Mouse (Mus musculus) yolk sac, embryonic 10.5 days (tissue): Measurements from ENCODE around the gene Jazf1.

Experiments used
- DNase-seq: peaks from one replicate; pipeline ENCODE4 v3.0.0-alpha.2; 2017; ENCODE audit warnings: low spot score

Jazf1 gene

DNA sequence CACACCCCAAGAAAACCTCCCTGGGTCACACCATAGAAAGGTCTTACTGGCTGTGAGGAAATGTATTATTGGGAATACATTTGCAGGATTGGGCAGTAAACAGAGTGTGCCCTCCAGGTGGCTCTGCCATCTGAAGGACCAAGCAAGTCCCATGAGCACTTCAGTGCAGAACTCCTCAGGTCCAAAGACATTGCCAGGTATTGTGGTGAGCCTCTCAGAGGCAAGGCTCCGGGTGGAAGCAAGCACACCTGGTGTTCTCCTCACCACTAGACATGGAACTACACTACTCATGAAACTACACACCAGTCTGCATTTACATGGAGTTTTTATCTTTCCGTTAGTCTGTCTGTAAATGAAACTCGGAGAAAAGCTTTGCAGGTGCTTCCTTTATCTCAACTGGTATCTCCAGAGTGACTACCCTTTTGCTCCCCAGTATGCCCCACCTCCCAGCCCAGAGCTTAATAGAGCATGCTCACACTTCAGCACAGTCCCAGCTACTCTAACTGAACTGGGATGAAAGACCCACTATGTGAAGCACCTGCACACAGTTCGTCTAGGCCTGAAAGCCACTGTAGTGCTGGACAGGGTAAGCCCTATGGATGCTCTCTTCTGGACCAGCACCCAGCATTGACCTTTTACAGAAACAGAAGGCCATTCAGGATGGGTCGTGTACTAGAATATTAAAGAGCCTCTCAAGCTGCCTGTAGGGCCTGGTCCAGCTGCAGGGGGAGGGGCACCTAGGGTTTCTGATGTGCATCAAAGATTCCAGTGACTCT lies 156.1 kb downstream of the Jazf1 start:
- DNase-seq = no peak

DNA sequence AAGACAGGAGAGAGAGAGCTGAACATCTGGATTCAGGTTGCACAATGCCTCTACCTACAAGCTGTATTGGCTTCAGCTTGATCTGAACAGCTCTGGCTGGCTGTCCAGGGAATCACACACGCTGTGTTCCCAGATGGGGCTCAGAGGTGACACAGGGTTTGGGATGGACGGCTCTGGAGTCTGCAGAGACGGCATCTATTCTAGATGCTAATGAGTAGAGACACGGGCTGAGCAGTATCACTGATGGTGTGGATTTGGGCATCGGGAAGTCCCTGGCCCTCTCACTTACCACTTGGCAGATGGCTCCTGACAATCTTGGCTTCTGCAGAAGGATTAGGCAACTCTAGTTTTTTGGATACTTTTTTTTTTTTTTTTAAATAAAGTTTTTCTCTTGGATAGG lies 161.6 kb downstream of the Jazf1 start:
- DNase-seq = no peak

GRCm38 (mm10) chr6:52905100-52905499 lies 163.3 kb downstream of the Jazf1 start:
- no peak for DNase-seq

- no peak for DNase-seq
Observed at GRCm38 (mm10) chr6:52903226-52903960, 165.0 kb downstream of the Jazf1 start.

GRCm38 (mm10) chr6:52899574-52900245 lies 168.7 kb downstream of the Jazf1 start:
- DNase-seq = no peak

DNA sequence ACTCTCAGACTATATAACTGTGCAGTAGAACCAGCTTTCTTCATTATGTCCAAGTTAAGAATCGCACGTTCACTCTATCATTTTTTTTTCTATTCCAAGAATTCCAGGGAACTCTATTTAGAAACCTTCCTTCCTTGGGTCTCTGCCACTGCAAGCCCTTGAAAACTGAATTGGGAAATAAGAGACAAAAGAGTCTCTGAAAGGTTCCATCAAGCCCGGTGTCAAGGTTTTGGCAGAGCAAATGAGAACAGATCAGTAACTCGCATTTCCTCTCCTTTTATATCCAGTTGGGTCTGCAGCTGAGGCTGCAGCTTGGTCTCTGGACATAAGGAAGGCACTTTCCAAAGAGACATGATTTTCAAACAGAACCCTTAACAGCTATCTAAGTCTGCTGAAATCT lies 173.4 kb downstream of the Jazf1 start:
- DNase-seq = no peak

GRCm38 (mm10) chr6:52894501-52894823 lies 174.0 kb downstream of the Jazf1 start:
- no peak for DNase-seq

DNA sequence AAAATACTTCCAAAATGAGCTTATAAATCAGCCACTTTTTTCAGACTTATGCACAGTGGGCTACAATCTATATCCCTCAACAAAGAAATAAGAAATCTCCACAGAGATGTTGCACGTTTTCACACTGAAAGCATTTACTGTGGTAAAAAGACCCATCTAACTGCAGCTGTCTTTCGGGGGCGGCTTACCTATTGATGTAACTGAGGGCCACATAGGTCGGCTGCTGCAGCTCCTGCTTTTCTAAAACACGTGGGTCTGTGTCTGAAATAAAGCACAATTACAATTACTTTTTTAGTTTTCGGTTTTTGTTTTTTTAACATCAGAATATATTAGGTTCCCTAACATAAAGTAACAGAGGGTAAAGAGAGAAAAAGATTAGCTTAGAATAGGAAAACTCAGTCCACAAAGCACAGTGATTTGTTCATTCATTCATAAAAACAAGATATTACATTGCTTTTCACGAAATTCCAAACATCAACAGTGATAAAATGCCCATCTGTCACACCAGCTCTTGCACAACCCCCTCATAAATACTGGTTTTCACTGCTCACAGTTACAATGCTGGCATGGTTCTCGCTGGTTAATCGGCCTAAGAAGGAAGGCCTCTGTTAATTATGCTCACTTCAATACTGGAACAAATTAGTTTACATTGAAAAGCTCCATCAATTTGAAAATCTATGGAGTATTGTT lies 174.5 kb downstream of the Jazf1 start:
- DNase-seq = no peak

DNA sequence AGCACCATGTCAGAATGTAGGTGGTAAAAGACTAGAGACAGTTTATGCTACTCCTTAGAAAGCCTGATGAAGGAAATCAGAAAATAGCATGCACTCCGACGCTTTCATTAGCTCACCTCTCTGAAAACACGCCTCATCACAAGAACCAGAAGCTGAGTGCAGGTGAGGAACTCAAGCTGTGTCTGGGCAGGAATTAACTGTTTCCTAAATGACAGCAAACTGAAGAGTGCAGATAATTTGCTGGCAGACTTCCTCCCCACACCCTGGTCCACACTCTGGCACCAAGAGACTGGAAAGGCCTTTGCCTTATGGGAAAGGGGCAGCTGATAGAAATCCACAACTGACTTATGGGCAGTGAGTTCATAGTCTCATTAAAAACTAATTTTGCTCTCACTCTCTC lies 175.5 kb downstream of the Jazf1 start:
- no peak for DNase-seq

DNA sequence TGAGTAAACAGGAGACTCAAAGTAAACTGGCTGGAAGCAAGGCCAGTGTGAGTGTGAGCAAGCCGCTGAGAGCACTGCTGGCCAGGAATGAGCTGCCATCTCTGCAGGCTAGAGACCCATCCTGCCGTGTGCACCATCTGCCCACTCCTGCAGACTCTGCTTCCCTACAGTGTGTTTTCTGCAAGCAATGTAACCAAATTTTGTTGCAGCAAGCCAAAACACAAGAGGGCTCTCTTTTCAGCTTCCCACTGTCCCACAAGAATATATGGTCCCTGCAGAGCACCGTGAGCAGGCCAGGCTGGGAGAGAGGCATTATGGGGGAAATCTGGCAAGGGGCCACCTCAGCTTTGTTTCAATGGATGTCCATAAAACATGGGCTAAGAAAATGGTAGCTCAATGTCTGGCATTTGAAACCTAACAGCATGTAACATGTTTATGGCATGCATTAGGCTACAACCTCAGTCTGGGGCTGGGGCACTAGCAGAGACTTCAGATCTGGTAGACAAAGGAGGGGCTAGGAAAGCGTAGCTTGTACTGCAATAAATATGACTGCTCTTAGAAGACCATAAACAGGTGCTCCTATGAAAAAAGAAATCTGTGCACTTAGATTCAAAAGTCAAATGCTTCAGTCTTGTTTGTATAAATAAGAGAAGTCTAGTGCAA lies 180.8 kb downstream of the Jazf1 start:
- DNase-seq = no peak

- no peak for DNase-seq
Observed at GRCm38 (mm10) chr6:52883773-52884172, 184.7 kb downstream of the Jazf1 start.

GRCm38 (mm10) chr6:52877176-52877575 lies 191.3 kb downstream of the Jazf1 start:
- DNase-seq = no peak

- no peak for DNase-seq
Observed at GRCm38 (mm10) chr6:52871306-52871705, 197.1 kb downstream of the Jazf1 start.

GRCm38 (mm10) chr6:52869252-52869651 lies 199.2 kb downstream of the Jazf1 start:
- DNase-seq = no peak

DNA sequence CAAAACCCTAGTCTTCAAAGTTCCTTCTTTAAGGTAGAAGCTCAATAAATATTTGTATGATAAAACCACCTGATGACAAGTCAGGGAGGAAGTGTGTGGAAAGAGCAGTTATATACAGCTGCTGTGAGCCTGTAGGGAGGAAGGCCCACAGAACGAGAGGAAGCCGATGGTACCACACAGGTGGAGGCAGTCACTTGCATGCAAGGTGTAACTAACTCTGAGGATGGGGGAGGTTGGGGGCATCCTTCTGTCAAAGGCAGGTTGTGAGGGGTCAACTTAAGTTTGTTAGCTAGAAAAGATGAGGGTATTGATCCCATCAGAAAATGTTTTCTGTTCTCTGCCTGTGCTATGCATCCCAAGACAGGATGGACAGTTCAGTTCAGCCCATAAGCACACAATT lies 200.1 kb downstream of the Jazf1 start:
- no peak for DNase-seq

DNA sequence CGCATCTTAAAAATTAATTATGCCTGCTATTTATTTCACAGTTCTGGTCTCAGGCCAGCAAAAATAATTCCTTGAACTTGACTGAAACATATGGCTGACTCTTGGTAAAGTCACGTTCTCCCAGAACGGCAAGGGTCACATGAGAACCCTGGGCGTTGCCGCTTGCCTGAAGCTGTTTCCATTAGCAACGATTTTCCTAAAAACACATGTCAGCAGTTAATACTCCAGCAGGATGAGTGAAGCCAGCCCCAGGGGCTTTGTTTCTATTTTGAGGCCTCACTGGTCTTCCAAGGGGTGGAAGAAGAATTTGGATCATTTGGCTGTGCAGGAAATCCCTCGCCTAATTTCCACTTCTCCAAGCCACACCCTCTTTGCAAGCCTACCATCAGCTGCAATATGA lies 206.5 kb downstream of the Jazf1 start:
- DNase-seq = peak; percentile 18

DNA sequence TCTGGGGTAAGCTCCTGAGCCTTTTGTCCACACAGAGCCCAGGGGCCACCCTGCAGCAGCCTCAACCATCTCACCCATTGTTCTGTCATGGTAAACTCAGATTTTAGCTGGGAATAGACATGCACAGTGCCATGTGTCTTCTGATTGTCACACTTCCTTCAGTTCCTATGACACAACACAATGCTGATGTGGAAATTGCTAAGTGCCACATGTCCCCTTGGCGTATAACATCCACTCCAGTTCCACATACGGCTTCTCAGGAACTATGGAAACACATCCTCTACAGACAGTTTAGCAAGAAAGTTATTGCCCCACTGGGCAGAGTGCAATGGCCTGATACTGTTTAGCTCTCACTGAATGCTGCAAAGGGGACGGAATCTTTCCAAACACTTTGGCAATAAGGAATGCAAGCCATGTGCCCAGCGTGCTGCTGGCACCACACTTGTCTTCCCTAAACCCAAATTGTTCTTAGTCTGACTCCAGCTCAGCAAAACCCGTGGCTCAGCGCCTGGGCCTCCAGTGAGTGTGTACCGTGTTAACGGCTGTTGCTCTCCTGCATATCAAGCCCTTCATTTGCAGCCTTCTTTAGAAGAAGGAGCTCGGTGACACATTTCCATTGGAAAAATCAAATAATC lies 207.1 kb downstream of the Jazf1 start:
- DNase-seq = no peak

DNA sequence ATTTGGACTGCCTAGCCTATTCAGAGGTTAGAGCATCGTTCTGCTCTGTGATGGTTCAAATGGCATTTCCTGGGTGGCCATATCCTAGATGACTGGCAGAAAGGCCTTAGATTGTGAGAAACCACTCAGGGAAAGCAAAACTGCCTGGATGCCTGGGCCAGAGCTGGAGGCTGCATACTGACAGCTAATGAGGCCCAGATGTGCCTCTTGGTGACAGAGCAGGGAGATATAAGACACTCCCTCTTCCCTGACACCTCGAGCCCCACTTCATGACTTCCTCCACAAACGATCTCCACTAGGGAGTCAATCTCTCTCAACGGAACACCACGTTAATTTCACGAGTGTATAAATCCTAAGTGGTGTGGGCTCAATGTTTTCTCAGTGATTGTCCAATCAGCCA lies 207.7 kb downstream of the Jazf1 start:
- no peak for DNase-seq

DNA sequence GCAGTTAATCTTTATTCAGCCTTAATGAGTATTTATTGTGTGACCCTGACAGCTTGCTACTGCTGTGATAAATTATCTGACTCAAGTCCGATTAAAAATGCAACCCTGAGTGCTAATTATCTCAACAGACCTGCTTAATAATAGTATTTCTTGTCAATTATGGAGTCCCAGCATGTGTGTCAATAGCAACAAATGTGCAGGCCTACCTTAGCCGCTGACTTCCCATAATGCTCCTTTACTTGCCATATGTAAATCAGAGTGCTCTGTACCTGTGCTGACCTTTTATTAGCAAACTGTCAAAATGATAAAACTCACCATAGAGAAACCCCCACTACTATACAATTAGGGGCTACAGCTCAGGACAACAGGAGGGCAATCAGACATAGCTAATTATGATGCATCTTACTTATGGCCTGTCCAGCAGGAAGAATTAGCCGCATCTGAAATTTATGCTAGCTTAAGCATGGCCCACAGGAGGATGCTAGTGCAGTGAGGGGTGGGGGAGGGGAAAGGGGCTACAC lies 209.5 kb downstream of the Jazf1 start:
- no peak for DNase-seq

GRCm38 (mm10) chr6:52852404-52853107 lies 215.9 kb downstream of the Jazf1 start:
- no peak for DNase-seq

DNA sequence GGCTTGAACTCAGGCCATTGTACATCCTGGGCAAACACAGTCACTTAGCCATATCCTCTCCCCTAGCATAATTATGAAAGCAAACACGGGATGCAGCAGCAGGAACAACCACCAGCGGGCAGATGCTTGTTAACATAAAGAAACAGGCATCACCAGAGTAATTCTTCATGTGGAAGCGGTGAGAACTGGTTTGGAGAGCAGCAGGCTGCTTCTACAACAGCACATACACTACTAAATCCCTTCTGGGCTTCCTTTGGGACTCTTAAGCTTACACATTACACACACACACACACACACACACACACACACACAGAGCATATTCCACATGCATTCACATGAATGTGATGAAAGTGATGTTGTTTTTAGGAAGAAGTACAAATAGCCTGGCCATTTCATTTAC lies 216.5 kb downstream of the Jazf1 start:
- peak; percentile 17 for DNase-seq
